Mouse (Mus musculus) right cerebral cortex, postnatal 10 days (tissue): ENCODE data around the gene Cops7a.

Experiments used
- DNase-seq, 2 experiments: peaks; one replicate each; pipeline ENCODE4 v3.0.0; 2021; ENCODE audit warnings: low spot score in 2 of 2

Gene Cops7a

GRCm38 (mm10) chr6:124965088-124965719 lies at the start of gene Cops7a:
Gene Cops7a (minus strand): TSS chr6:124965538.
- peak; percentile 96 to 97 for DNase-seq

- peak; percentile 89 for DNase-seq
Observed at GRCm38 (mm10) chr6:125009181-125010073, 44.1 kb upstream of the Cops7a start.

GRCm38 (mm10) chr6:125009129-125009180 lies 43.6 kb upstream of the Cops7a start, which contains the start of gene Zfp384:
Gene Zfp384 (plus strand): TSS chr6:125009145.
- DNase-seq: no peak

GRCm38 (mm10) chr6:125008586-125009128 lies 43.3 kb upstream of the Cops7a start:
- peak; percentile 99 to 100 for DNase-seq

- no peak for DNase-seq
Observed at GRCm38 (mm10) chr6:125008060-125008459, 42.7 kb upstream of the Cops7a start.

- DNase-seq: no peak
Observed at GRCm38 (mm10) chr6:125005086-125005485, 39.7 kb upstream of the Cops7a start.

- no peak for DNase-seq
Observed at GRCm38 (mm10) chr6:125003706-125004105, 38.4 kb upstream of the Cops7a start.

- DNase-seq: no peak
Observed at GRCm38 (mm10) chr6:124999546-124999945, 34.2 kb upstream of the Cops7a start.

- no peak for DNase-seq
Observed at GRCm38 (mm10) chr6:124999091-124999490, 33.8 kb upstream of the Cops7a start.

GRCm38 (mm10) chr6:124998066-124998465 lies 32.7 kb upstream of the Cops7a start:
- peak; percentile 74 to 80 for DNase-seq

GRCm38 (mm10) chr6:124996551-124997501 lies 31.5 kb upstream of the Cops7a start, which contains the start of gene Pianp:
Gene Pianp (plus strand): TSS chr6:124996694.
- peak; percentile 92 for DNase-seq

GRCm38 (mm10) chr6:124995831-124996403 lies 30.6 kb upstream of the Cops7a start:
- DNase-seq: peak in 1 of 2 experiments; percentile 47

- peak in 1 of 2 experiments; percentile 47 for DNase-seq
Observed at GRCm38 (mm10) chr6:124995246-124995645, 29.9 kb upstream of the Cops7a start.

GRCm38 (mm10) chr6:124993876-124994275 lies 28.5 kb upstream of the Cops7a start:
- DNase-seq: peak in 1 of 2 experiments; percentile 61

- DNase-seq: peak in 1 of 2 experiments; percentile 61
Observed at GRCm38 (mm10) chr6:124993365-124993764, 28.0 kb upstream of the Cops7a start.

- DNase-seq: no peak
Observed at GRCm38 (mm10) chr6:124992241-124992640, 26.9 kb upstream of the Cops7a start.

GRCm38 (mm10) chr6:124967766-124968165 lies 2.4 kb upstream of the Cops7a start:
- peak; percentile 54 to 56 for DNase-seq

GRCm38 (mm10) chr6:124966466-124967118 lies 1.3 kb upstream of the Cops7a start:
- DNase-seq: no peak

GRCm38 (mm10) chr6:124965747-124966146 lies 409 bp upstream of the Cops7a start:
- DNase-seq: no peak

- DNase-seq: no peak
Observed at GRCm38 (mm10) chr6:124964638-124965037, 700 bp downstream of the Cops7a start.

- no peak for DNase-seq
Observed at GRCm38 (mm10) chr6:124961021-124961420, 4.3 kb downstream of the Cops7a start.
